Mouse (Mus musculus): ENCODE measurements around the gene Vdac1.
"Not testable (repeated sequence)": the region's sequence is repeated elsewhere in the genome, so short reads cannot be mapped to it uniquely, and the experiment has no call there.

DNA sequence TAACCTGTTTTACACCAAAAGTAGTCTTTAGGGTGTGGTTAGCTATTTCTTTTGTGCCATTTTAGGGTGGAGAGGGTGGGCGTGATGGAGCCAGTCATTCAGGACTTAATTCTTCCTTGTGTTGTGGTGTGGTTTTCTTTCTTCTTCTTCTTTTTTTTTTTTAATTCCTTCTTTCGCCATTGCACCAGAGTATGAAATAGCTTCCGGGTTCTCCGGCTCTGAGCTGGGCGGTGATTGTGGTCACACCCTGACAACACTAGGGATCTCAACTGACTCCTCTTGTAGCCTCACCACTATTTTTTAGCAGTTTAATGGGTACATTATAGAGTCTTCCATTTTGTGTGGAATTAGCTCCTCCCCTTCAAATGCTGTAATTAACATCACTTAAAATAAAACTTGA, 28.3 kb downstream of the Vdac1 start:
- not testable (repeated sequence) for TF ChIP-seq CTCF (IDR thresholded peaks at IDR 0.05; ENCODE audit: low read depth, low read length); GATA2 (IDR thresholded peaks at IDR 0.05; ENCODE audit: borderline replicate concordance, low read depth, low read length)
